Mouse (Mus musculus) frontal cortex, postnatal 36 days (tissue): ENCODE data around the gene Prrt1.

Experiments
- DNase-seq, 2 experiments: peaks; one replicate each; pipeline ENCODE4 v3.0.0; 2022; ENCODE audit warnings: low spot score in 2 of 2

The Prrt1 gene

GRCm38 (mm10) chr17:34627943-34628643 lies 1.2 kb upstream of the Prrt1 start, which contains the start of gene Ppt2:
TSS of gene Ppt2 (minus strand) at chr17:34628510.
- DNase-seq: no peak

GRCm38 (mm10) chr17:34628644-34628967 lies 727 bp upstream of the Prrt1 start:
- DNase-seq: no peak

- no peak for DNase-seq
Observed at GRCm38 (mm10) chr17:34629796-34630603, 667 bp downstream of the Prrt1 start.

- DNase-seq: no peak
Observed at GRCm38 (mm10) chr17:34630761-34631301, 1.5 kb downstream of the Prrt1 start.

GRCm38 (mm10) chr17:34631647-34632046 lies 2.3 kb downstream of the Prrt1 start:
- DNase-seq: no peak

GRCm38 (mm10) chr17:34632261-34632691 lies 2.9 kb downstream of the Prrt1 start:
- peak; percentile 86 to 90 for DNase-seq

- DNase-seq: no peak
Observed at GRCm38 (mm10) chr17:34635671-34636070, 6.3 kb downstream of the Prrt1 start.

GRCm38 (mm10) chr17:34637459-34637858 lies 8.1 kb downstream of the Prrt1 start:
- DNase-seq: no peak

GRCm38 (mm10) chr17:34639461-34640255 lies 10.3 kb downstream of the Prrt1 start:
- DNase-seq: no peak

GRCm38 (mm10) chr17:34640778-34641601 lies 11.7 kb downstream of the Prrt1 start:
- no peak for DNase-seq

GRCm38 (mm10) chr17:34641945-34642344 lies 12.6 kb downstream of the Prrt1 start:
- no peak for DNase-seq

- no peak for DNase-seq
Observed at GRCm38 (mm10) chr17:34643379-34643778, 14.0 kb downstream of the Prrt1 start.

GRCm38 (mm10) chr17:34643944-34644343 lies 14.6 kb downstream of the Prrt1 start:
- DNase-seq: no peak

- DNase-seq: peak; percentile 96 to 98
Observed at GRCm38 (mm10) chr17:34644608-34645007, 15.3 kb downstream of the Prrt1 start, which contains the start of gene Fkbpl. TSS of gene Fkbpl (plus strand) at chr17:34644764.

GRCm38 (mm10) chr17:34645256-34645829 lies 16.0 kb downstream of the Prrt1 start:
- no peak for DNase-seq

- no peak for DNase-seq
Observed at GRCm38 (mm10) chr17:34645831-34646511, 16.6 kb downstream of the Prrt1 start.

GRCm38 (mm10) chr17:34646906-34647787 lies 17.8 kb downstream of the Prrt1 start, which contains the start of gene Atf6b:
TSS of gene Atf6b (plus strand) at chr17:34647146.
- DNase-seq: peak; percentile 96 to 98

GRCm38 (mm10) chr17:34648141-34648890 lies 19.0 kb downstream of the Prrt1 start:
- no peak for DNase-seq
